Comparison of ENCODE assay signal across 8 mouse cellular contexts in genomic region chr1:87187037-87187355, GRCm38 (mm10). TPM values are rescaled to one million over a fixed set of nuclear protein-coding genes. Genes with fewer than 3 reads are reported as not detected.
DNase-seq lines count a peak whose midpoint lies in the region; ATAC-seq and TF ChIP-seq lines count a peak whose summit lies in the region.

No protein-coding gene starts in this region.

- TF ChIP-seq CTCF in liver, embryonic 14.5 days (IDR thresholded peaks at IDR 0.05; ENCODE audit: low read depth) = peak; percentile 88

- no peak overlapping the region for H3K27ac ChIP-seq in embryonic facial prominence, embryonic 11.5 days (replicated peaks; ENCODE audit: low read depth, low read length)
- H3K27ac ChIP-seq in heart, embryonic 14.5 days (replicated peaks in 1 of 2; ENCODE audit: control insufficient read depth in 1 of 2, insufficient read depth in 1 of 2, low read depth in 2 of 2, low read length in 2 of 2) = no peak overlapping the region
- H3K27ac ChIP-seq in liver, embryonic 14.5 days = no peak overlapping the region
- H3K27ac ChIP-seq in neural tube, embryonic 13.5 days (replicated peaks) = no peak overlapping the region

- H3K4me2 ChIP-seq in embryonic facial prominence, embryonic 11.5 days (ENCODE audit: low read depth, low read length) = peak overlapping the region; percentile 88
- H3K4me2 ChIP-seq in heart, embryonic 14.5 days (ENCODE audit: low read length) = peak overlapping the region; percentile 98
- H3K4me2 ChIP-seq in liver, embryonic 14.5 days (ENCODE audit: low read depth) = peak overlapping the region; percentile 60
- peak overlapping the region; percentile 90 for H3K4me2 ChIP-seq in neural tube, embryonic 13.5 days

- peak overlapping the region; percentile 62 for H3K9ac ChIP-seq in embryonic facial prominence, embryonic 11.5 days (replicated peaks; ENCODE audit: low read length)
- peak overlapping the region; percentile 70 for H3K9ac ChIP-seq in heart, embryonic 14.5 days (ENCODE audit: low read length)
- no peak overlapping the region for H3K9ac ChIP-seq in liver, embryonic 14.5 days (replicated peaks)
- H3K9ac ChIP-seq in neural tube, embryonic 13.5 days = peak overlapping the region; percentile 61

- no peaks in the 10 kb centered on the region; the same call in 1 of the 2 replicates for H3K4me1 ChIP-seq in embryonic facial prominence, embryonic 11.5 days (ENCODE audit: control insufficient read depth, insufficient read depth, low read length)
- peaks cover 3 to 7% of the 10 kb centered on the region in 2 experiments; a peak in 2 of 4 replicates for H3K4me1 ChIP-seq in heart, embryonic 14.5 days (ENCODE audit: control insufficient read depth in 2 of 2, insufficient read depth in 2 of 2, low read length in 2 of 2)
- no peaks in the 10 kb centered on the region for H3K4me1 ChIP-seq in liver, embryonic 14.5 days (replicated peaks; ENCODE audit: control insufficient read depth in 2 of 2, insufficient read depth in 2 of 2, low read length in 1 of 2)
- peaks cover 26% of the 10 kb centered on the region for H3K4me1 ChIP-seq in neural tube, embryonic 13.5 days (replicated peaks)

- H3K27me3 ChIP-seq in embryonic facial prominence, embryonic 11.5 days (ENCODE audit: control insufficient read depth, insufficient read depth, low read length) = peaks cover 28% of the 10 kb centered on the region
- peaks cover 76% of the 10 kb centered on the region for H3K27me3 ChIP-seq in heart, embryonic 14.5 days (ENCODE audit: control insufficient read depth, insufficient read depth, low read length)
- H3K27me3 ChIP-seq in liver, embryonic 14.5 days (ENCODE audit: control insufficient read depth, insufficient read depth, low read length) = peaks cover 33% of the 10 kb centered on the region
- peaks cover 69% of the 10 kb centered on the region for H3K27me3 ChIP-seq in neural tube, embryonic 13.5 days

- 0% methylated on average over 15 of the region's 15 CpGs for WGBS in embryonic facial prominence, embryonic 11.5 days
- 0% methylated on average over 15 of the region's 15 CpGs for WGBS in heart, embryonic 14.5 days
- WGBS in liver, embryonic 14.5 days (ENCODE audit: insufficient replicate concordance) = 1% methylated on average over 15 of the region's 15 CpGs
- under 1% methylated on average over 15 of the region's 15 CpGs for WGBS in neural tube, embryonic 13.5 days

- no peaks in the 10 kb centered on the region for H3K9me3 ChIP-seq in embryonic facial prominence, embryonic 11.5 days (replicated peaks; ENCODE audit: control insufficient read depth, low read length)
- no peaks in the 10 kb centered on the region for H3K9me3 ChIP-seq in heart, embryonic 14.5 days (ENCODE audit: control insufficient read depth, low read length)
- no peaks in the 10 kb centered on the region for H3K9me3 ChIP-seq in liver, embryonic 14.5 days (ENCODE audit: control insufficient read depth, low read length)
- H3K9me3 ChIP-seq in neural tube, embryonic 13.5 days = no peaks in the 10 kb centered on the region

- ATAC-seq in embryonic facial prominence, embryonic 11.5 days (replicated peaks; ENCODE audit: insufficient number of reproducible peaks, low FRiP score, low TSS enrichment, low read depth) = no peak
- ATAC-seq in heart, embryonic 14.5 days (ENCODE audit: insufficient number of reproducible peaks, insufficient read depth, low FRiP score, low read depth) = no peak
- ATAC-seq in liver, embryonic 14.5 days (ENCODE audit: insufficient read depth) = no peak
- ATAC-seq in neural tube, embryonic 13.5 days (ENCODE audit: low read depth) = no peak; the same call in 1 of the 2 replicates

- no peaks in the 10 kb centered on the region for H3K36me3 ChIP-seq in embryonic facial prominence, embryonic 11.5 days (replicated peaks; ENCODE audit: control insufficient read depth, insufficient read depth, low read depth, low read length)
- H3K36me3 ChIP-seq in heart, embryonic 14.5 days (ENCODE audit: control insufficient read depth, insufficient read depth, low read length) = no peaks in the 10 kb centered on the region
- H3K36me3 ChIP-seq in liver, embryonic 14.5 days (replicated peaks; ENCODE audit: control insufficient read depth, insufficient read depth, low read depth) = no peaks in the 10 kb centered on the region
- H3K36me3 ChIP-seq in neural tube, embryonic 13.5 days = no peaks in the 10 kb centered on the region

- peak; percentile 82 for DNase-seq in CD4-positive, CD25-positive, alpha-beta regulatory T cell, adult 2 months (ENCODE audit: low read depth, low spot score)
- DNase-seq in adrenal gland, postnatal 36 days = peak; percentile 82 to 87
- DNase-seq in embryonic facial prominence, embryonic 11.5 days (ENCODE audit: low spot score) = peak; percentile 91
- DNase-seq in kidney, postnatal 10 days = peak; percentile 85
- DNase-seq in liver, embryonic 14.5 days (ENCODE audit: low read depth in 3 of 3, low spot score in 3 of 3) = peak in 1 of 3 experiments; percentile 20
- DNase-seq in thymus, postnatal 0 days (ENCODE audit: low spot score) = peak; percentile 66

- H3K4me3 ChIP-seq in embryonic facial prominence, embryonic 11.5 days (ENCODE audit: low read depth, low read length) = peak overlapping the region; percentile 47
- H3K4me3 ChIP-seq in heart, embryonic 14.5 days (ENCODE audit: control insufficient read depth in 1 of 2, insufficient read depth in 1 of 2, low read depth in 1 of 2, low read length in 2 of 2) = peak overlapping the region; percentile 56 to 59
- H3K4me3 ChIP-seq in liver, embryonic 14.5 days (ENCODE audit: insufficient read depth in 1 of 2, low read depth in 2 of 2, low read length in 2 of 2) = peak overlapping the region; percentile 41 to 43
- peak overlapping the region; percentile 49 for H3K4me3 ChIP-seq in neural tube, embryonic 13.5 days

- TF ChIP-seq EP300 in liver, embryonic 14.5 days (IDR thresholded peaks at IDR 0.05; ENCODE audit: low read depth) = no peak

RNA-seq across cellular contexts. Expression of gene Chrnd, which starts 3.4 kb away (rescaled TPM):
- total RNA-seq in adrenal gland, postnatal 36 days (2021) = not detected
- polyA plus RNA-seq in embryonic facial prominence, embryonic 11.5 days (2014; fragmentation: Nextera tagmentation; extraction: Ambion mirVana) = 0.15 and 0.22 TPM in 2 replicates
- polyA plus RNA-seq in heart, embryonic 14.5 days (2014; fragmentation: Nextera tagmentation; extraction: Ambion mirVana) = 0.08 TPM in 1 of 2 replicates, not detected in the other
- polyA plus RNA-seq in liver, embryonic 14.5 days (2012; rRNA removed) = not detected in 2 replicates
- not detected in 2 replicates for polyA plus RNA-seq in liver, embryonic 14.5 days (2014; fragmentation: Nextera tagmentation; extraction: Ambion mirVana)
- polyA plus RNA-seq in neural tube, embryonic 13.5 days (2015; fragmentation: Nextera tagmentation; extraction: Ambion mirVana) = 0.31 and 0.62 TPM in 2 replicates
- polyA plus RNA-seq in thymus, postnatal 0 days (2015; fragmentation: Nextera tagmentation; extraction: Ambion mirVana) = 0.14 and 0.24 TPM in 2 replicates

RNA-seq across cellular contexts. Expression of gene Prss56, which starts 3.9 kb away (rescaled TPM):
- total RNA-seq in adrenal gland, postnatal 36 days (2021) = not detected
- 0.28 and 0.74 TPM in 2 replicates for polyA plus RNA-seq in embryonic facial prominence, embryonic 11.5 days (2014; fragmentation: Nextera tagmentation; extraction: Ambion mirVana)
- polyA plus RNA-seq in heart, embryonic 14.5 days (2014; fragmentation: Nextera tagmentation; extraction: Ambion mirVana) = 0.09 TPM in 1 of 2 replicates, not detected in the other
- polyA plus RNA-seq in liver, embryonic 14.5 days (2012; rRNA removed) = not detected in 2 replicates
- polyA plus RNA-seq in liver, embryonic 14.5 days (2014; fragmentation: Nextera tagmentation; extraction: Ambion mirVana) = not detected in 2 replicates
- polyA plus RNA-seq in neural tube, embryonic 13.5 days (2015; fragmentation: Nextera tagmentation; extraction: Ambion mirVana) = 6.6 and 7.1 TPM in 2 replicates
- polyA plus RNA-seq in thymus, postnatal 0 days (2015; fragmentation: Nextera tagmentation; extraction: Ambion mirVana) = 0.10 and 0.36 TPM in 2 replicates

RNA-seq across cellular contexts. Expression of gene Chrng, which starts 17.5 kb away (rescaled TPM):
- not detected for total RNA-seq in adrenal gland, postnatal 36 days (2021)
- 2.2 and 2.3 TPM in 2 replicates for polyA plus RNA-seq in embryonic facial prominence, embryonic 11.5 days (2014; fragmentation: Nextera tagmentation; extraction: Ambion mirVana)
- polyA plus RNA-seq in heart, embryonic 14.5 days (2014; fragmentation: Nextera tagmentation; extraction: Ambion mirVana) = 1.5 and 1.6 TPM in 2 replicates
- not detected in 2 replicates for polyA plus RNA-seq in liver, embryonic 14.5 days (2012; rRNA removed)
- polyA plus RNA-seq in liver, embryonic 14.5 days (2014; fragmentation: Nextera tagmentation; extraction: Ambion mirVana) = not detected in 2 replicates
- polyA plus RNA-seq in neural tube, embryonic 13.5 days (2015; fragmentation: Nextera tagmentation; extraction: Ambion mirVana) = 0.57 and 1.7 TPM in 2 replicates
- 0.53 and 0.70 TPM in 2 replicates for polyA plus RNA-seq in thymus, postnatal 0 days (2015; fragmentation: Nextera tagmentation; extraction: Ambion mirVana)

RNA-seq across cellular contexts. Expression of gene Eif4e2, which starts 26.7 kb away (rescaled TPM):
- 10 to 100 TPM; 86.8 to 90.0 TPM for total RNA-seq in adrenal gland, postnatal 36 days (2021)
- polyA plus RNA-seq in embryonic facial prominence, embryonic 11.5 days (2014; fragmentation: Nextera tagmentation; extraction: Ambion mirVana) = 141 and 148 TPM in 2 replicates
- 101 TPM in 2 replicates for polyA plus RNA-seq in heart, embryonic 14.5 days (2014; fragmentation: Nextera tagmentation; extraction: Ambion mirVana)
- 18.9 and 34.8 TPM in 2 replicates for polyA plus RNA-seq in liver, embryonic 14.5 days (2012; rRNA removed)
- polyA plus RNA-seq in liver, embryonic 14.5 days (2014; fragmentation: Nextera tagmentation; extraction: Ambion mirVana) = 54.9 and 59.7 TPM in 2 replicates
- 108 and 115 TPM in 2 replicates for polyA plus RNA-seq in neural tube, embryonic 13.5 days (2015; fragmentation: Nextera tagmentation; extraction: Ambion mirVana)
- 167 and 170 TPM in 2 replicates for polyA plus RNA-seq in thymus, postnatal 0 days (2015; fragmentation: Nextera tagmentation; extraction: Ambion mirVana)

RNA-seq across cellular contexts. Expression of gene Ecel1, which starts 30.7 kb away (rescaled TPM):
- 1 to 10 TPM in 1 of 2 experiments, under 1 TPM in 1; 0.30 to 1.2 TPM for total RNA-seq in adrenal gland, postnatal 36 days (2021)
- polyA plus RNA-seq in embryonic facial prominence, embryonic 11.5 days (2014; fragmentation: Nextera tagmentation; extraction: Ambion mirVana) = 0.74 and 2.1 TPM in 2 replicates
- 0.08 and 1.7 TPM in 2 replicates for polyA plus RNA-seq in heart, embryonic 14.5 days (2014; fragmentation: Nextera tagmentation; extraction: Ambion mirVana)
- 0.02 and 0.11 TPM in 2 replicates for polyA plus RNA-seq in liver, embryonic 14.5 days (2012; rRNA removed)
- not detected in 2 replicates for polyA plus RNA-seq in liver, embryonic 14.5 days (2014; fragmentation: Nextera tagmentation; extraction: Ambion mirVana)
- polyA plus RNA-seq in neural tube, embryonic 13.5 days (2015; fragmentation: Nextera tagmentation; extraction: Ambion mirVana) = 62.4 and 73.8 TPM in 2 replicates
- 0.32 and 0.55 TPM in 2 replicates for polyA plus RNA-seq in thymus, postnatal 0 days (2015; fragmentation: Nextera tagmentation; extraction: Ambion mirVana)
